8 mouse cellular contexts compared by ENCODE assay signal in the genomic region with DNA sequence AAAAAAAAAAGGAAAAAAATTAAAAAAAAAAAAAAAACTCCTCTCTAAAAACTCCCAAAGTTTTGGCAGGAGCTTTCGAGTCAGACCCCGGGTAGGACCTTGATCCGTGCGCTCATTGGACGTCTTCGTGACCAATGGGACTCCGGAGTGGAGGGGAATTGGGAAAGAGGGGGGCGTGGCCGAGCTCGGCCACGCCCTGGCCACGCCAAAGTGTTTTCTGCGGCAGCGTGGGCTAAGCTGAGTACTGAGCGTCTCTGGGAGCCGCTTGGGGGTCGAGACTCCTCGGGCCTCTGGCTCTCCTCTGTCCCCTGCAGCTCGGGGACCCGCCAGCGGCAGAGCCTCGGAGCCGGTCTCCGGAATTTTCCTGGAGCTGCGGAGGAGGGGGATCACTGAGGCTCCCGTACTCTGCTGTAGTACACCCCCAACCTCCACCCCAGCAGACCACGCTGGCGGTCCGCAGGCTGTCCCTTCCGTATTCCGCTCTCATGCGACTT. TPM values are rescaled to one million over a fixed set of nuclear protein-coding genes. Genes with fewer than 3 reads are reported as not detected.
DNase-seq lines count a peak whose midpoint lies in the region; ATAC-seq and TF ChIP-seq lines count a peak whose summit lies in the region.

TSS of gene Hlx (minus strand) at position 64 of the 494 bp plus-strand sequence.

- under 1% methylated on average over 32 of the region's 32 CpGs for WGBS in intestine, embryonic 15.5 days
- under 1% methylated on average over 32 of the region's 32 CpGs for WGBS in lung, adult 2 months
- under 1% methylated on average over 31 of the region's 32 CpGs for WGBS in neural tube, embryonic 14.5 days

- peak; percentile 41 for DNase-seq in layer of hippocampus, adult 9-11 months
- no peak for DNase-seq in layer of hippocampus, postnatal 14 days (ENCODE audit: low spot score in 2 of 2)
- peak; percentile 92 for DNase-seq in embryo, embryonic 10 days (ENCODE audit: low spot score)
- DNase-seq in gastrocnemius, postnatal 4 days (ENCODE audit: low spot score in 2 of 2) = peak; percentile 53 to 80
- DNase-seq in lung, adult 2 months = peak; percentile 54
- DNase-seq in left cerebral cortex, postnatal 14 days (ENCODE audit: low spot score in 2 of 2) = no peak

- H3K4me1 ChIP-seq in intestine, embryonic 15.5 days (replicated peaks) = peaks cover 7% of the 10 kb centered on the region
- peaks cover 13% of the 10 kb centered on the region for H3K4me1 ChIP-seq in lung, adult 2 months (ENCODE audit: control insufficient read depth, insufficient read depth, low read length)
- H3K4me1 ChIP-seq in neural tube, embryonic 14.5 days (ENCODE audit: control insufficient read depth, insufficient read depth, low read length) = 0 out of 2 replicates have a peak, but pooled peaks cover 7% of the 10 kb centered on the region

- no peak for TF ChIP-seq CTCF in lung, adult 2 months (IDR thresholded peaks at IDR 0.05; ENCODE audit: insufficient read depth, low read length)

- H3K27me3 ChIP-seq in intestine, embryonic 15.5 days (replicated peaks) = peaks cover 15% of the 10 kb centered on the region; the same call in 1 of the 2 replicates
- H3K27me3 ChIP-seq in neural tube, embryonic 14.5 days (ENCODE audit: control insufficient read depth, insufficient read depth, low read length) = peaks cover 48% of the 10 kb centered on the region

- H3K9me3 ChIP-seq in intestine, embryonic 15.5 days = no peaks in the 10 kb centered on the region
- H3K9me3 ChIP-seq in neural tube, embryonic 14.5 days (ENCODE audit: control insufficient read depth, low read length) = no peaks in the 10 kb centered on the region

- peak within 1 kb of the TSS; percentile 82 for H3K4me2 ChIP-seq in intestine, embryonic 15.5 days (replicated peaks)
- H3K4me2 ChIP-seq in neural tube, embryonic 14.5 days (ENCODE audit: low read depth, low read length) = peak within 1 kb of the TSS; percentile 51

- peak within 1 kb of the TSS; percentile 99 for H3K27ac ChIP-seq in intestine, embryonic 15.5 days
- no peak within 1 kb of the TSS for H3K27ac ChIP-seq in neural tube, embryonic 14.5 days (ENCODE audit: low read depth, low read length)

- peak; percentile 72; the same call in 1 of the 2 replicates for TF ChIP-seq POLR2A in lung, adult 2 months (IDR thresholded peaks at IDR 0.05; ENCODE audit: borderline replicate concordance, extremely low read depth, low read depth, low read length)

- peak; percentile 89 for ATAC-seq in intestine, embryonic 15.5 days
- ATAC-seq in neural tube, embryonic 14.5 days (ENCODE audit: low read depth) = peak; percentile 75; the same call in 1 of the 2 replicates

- no peaks in the 10 kb centered on the region for H3K36me3 ChIP-seq in intestine, embryonic 15.5 days
- H3K36me3 ChIP-seq in neural tube, embryonic 14.5 days (ENCODE audit: control insufficient read depth, insufficient read depth, low read length) = no peaks in the 10 kb centered on the region

- intact Hi-C loops in left cerebral cortex, postnatal 14 days (cut with DNase I) = no loop called here

- peak within 1 kb of the TSS; percentile 70 for H3K4me3 ChIP-seq in intestine, embryonic 15.5 days (replicated peaks)
- peak within 1 kb of the TSS; percentile 90 for H3K4me3 ChIP-seq in lung, adult 2 months (replicated peaks; ENCODE audit: extremely low read depth, low read depth, low read length)
- peak within 1 kb of the TSS; percentile 33 for H3K4me3 ChIP-seq in neural tube, embryonic 14.5 days (ENCODE audit: low read depth, low read length)

- peak within 1 kb of the TSS; percentile 92 for H3K9ac ChIP-seq in intestine, embryonic 15.5 days
- H3K9ac ChIP-seq in neural tube, embryonic 14.5 days (replicated peaks; ENCODE audit: low read depth, low read length) = peak within 1 kb of the TSS; percentile 44; the same call in 1 of the 2 replicates

RNA-seq across cellular contexts. Expression of gene Hlx, which starts in this region (rescaled TPM):
- 1 to 10 TPM; 1.2 to 2.6 TPM for total RNA-seq in layer of hippocampus, postnatal 14 days (2021)
- 10 to 100 TPM; 22.5 to 27.7 TPM for total RNA-seq in gastrocnemius, postnatal 4 days (2021)
- polyA plus RNA-seq in intestine, embryonic 15.5 days (2015; fragmentation: Nextera tagmentation; extraction: Ambion mirVana) = 46.6 and 52.3 TPM in 2 replicates
- 72.0 and 77.7 TPM in 2 replicates for polyA plus RNA-seq in lung, adult 2 months (2012; rRNA removed)
- 1.6 and 2.2 TPM in 2 replicates for polyA plus RNA-seq in neural tube, embryonic 14.5 days (2014; fragmentation: Nextera tagmentation; extraction: Ambion mirVana)
- total RNA-seq in left cerebral cortex, postnatal 14 days (2021) = 1 to 10 TPM in 1 of 2 experiments, under 1 TPM in 1; 0.64 to 1.4 TPM

Comparison
In these comparisons a context has a peak if more than half of its experiments do, and no peak if none do; other contexts are left out.
1. RNA of gene Hlx (total RNA-seq): 22.5 to 27.7 TPM in gastrocnemius, postnatal 4 days; 1.2 to 2.6 TPM in layer of hippocampus, postnatal 14 days and 0.64 to 1.4 TPM in left cerebral cortex, postnatal 14 days; every median in the first group is over 4 times any median in the second.
2. RNA of gene Hlx (polyA plus RNA-seq): 72.0 to 77.7 TPM in lung, adult 2 months and 46.6 to 52.3 TPM in intestine, embryonic 15.5 days; 1.6 to 2.2 TPM in neural tube, embryonic 14.5 days; every median in the first group is over 10 times any median in the second.
3. DNase-seq: peak in layer of hippocampus, adult 9-11 months (single experiment), embryo, embryonic 10 days (single experiment), gastrocnemius, postnatal 4 days (2 of 2) and lung, adult 2 months (single experiment); none in layer of hippocampus, postnatal 14 days (0 of 2) and left cerebral cortex, postnatal 14 days (0 of 2).
4. H3K4me3 ChIP-seq: peak in every context shown above with its lines; median percentile 90 in lung, adult 2 months; 70 in intestine, embryonic 15.5 days; 33 in neural tube, embryonic 14.5 days.